Mouse (Mus musculus) embryonic fibroblast, embryonic 13.5 days (primary cell): ENCODE measurements around the gene Unc5b. TPM values are rescaled to one million over a fixed set of nuclear protein-coding genes. Genes with fewer than 3 reads are reported as not detected.

Source experiments
- H3K27ac ChIP-seq: 2 replicates; pipeline ENCODE4 v1.5.1; 2012; ENCODE audit warnings: low read length, control low read depth, inconsistent platforms; ENCODE audit not compliant: insufficient read depth
- H3K4me1 ChIP-seq: 2 replicates; pipeline ENCODE4 v1.6.1; 2011; ENCODE audit warnings: low read length; ENCODE audit not compliant: control insufficient read depth, insufficient read depth
- H3K4me3 ChIP-seq: 2 replicates; pipeline ENCODE4 v1.5.1; 2011; ENCODE audit warnings: mild to moderate bottlenecking, control low read depth, low read length; ENCODE audit not compliant: insufficient read depth
- CTCF ChIP-seq: IDR thresholded peaks from 2 replicates; pipeline ENCODE4 v1.5.1; 2011; ENCODE audit warnings: mild to moderate bottlenecking, control low read depth, low read length, moderate library complexity, borderline replicate concordance; ENCODE audit not compliant: insufficient read depth
- POLR2A ChIP-seq: IDR thresholded peaks from 2 replicates; pipeline ENCODE4 v1.6.1; 2011; ENCODE audit warnings: low read depth, mild to moderate bottlenecking, control low read depth, low read length, moderate library complexity
- polyA plus RNA-seq: library from polyadenylated mRNA; stranded (reverse); fragments of >200 nt; gene quantifications from 2 replicates; pipeline ENCODE4 v1.2.4, GENCODE M21; 2011; ENCODE audit warnings: low read depth; ENCODE audit not compliant: missing spikeins, insufficient read length

Gene Unc5b
- polyA plus RNA-seq, 1 experiment: 101 TPM

- no peak overlapping the region for H3K4me3 ChIP-seq
- H3K27ac ChIP-seq: peak overlapping the region; percentile 97
- H3K4me1 ChIP-seq: peaks cover 41% of the 10 kb centered on the region
- TF ChIP-seq POLR2A: peak; percentile 80
- TF ChIP-seq CTCF: no peak
Observed at GRCm38 (mm10) chr10:60814444-60815057, 16.8 kb downstream of the Unc5b start.

GRCm38 (mm10) chr10:60813606-60814005, 17.8 kb downstream of the Unc5b start:
- Histone ChIP-seq H3K4me3 (no peak overlapping the region), H3K4me1 (peaks cover 42% of the 10 kb centered on the region)

GRCm38 (mm10) chr10:60811792-60812525, 19.4 kb downstream of the Unc5b start:
- Histone ChIP-seq H3K4me1 (peaks cover 42% of the 10 kb centered on the region), H3K4me3 (no peak overlapping the region), H3K27ac (peak overlapping the region; percentile 43)
- TF ChIP-seq CTCF (no peak), POLR2A (no peak)

More at GRCm38 (mm10) chr10:60813606-60814005, 17.8 kb downstream of the Unc5b start:
- TF ChIP-seq POLR2A (0 out of 2 replicates have a peak, but pooled peaks have one; percentile 29), CTCF (no peak)
- H3K27ac ChIP-seq: peak overlapping the region; percentile 97

- Histone ChIP-seq H3K4me3 (no peak overlapping the region), H3K27ac (peak overlapping the region; percentile 84), H3K4me1 (peaks cover 44% of the 10 kb centered on the region)
- TF ChIP-seq CTCF (no peak), POLR2A (no peak)
Observed at GRCm38 (mm10) chr10:60808447-60808846, 22.9 kb downstream of the Unc5b start.

DNA sequence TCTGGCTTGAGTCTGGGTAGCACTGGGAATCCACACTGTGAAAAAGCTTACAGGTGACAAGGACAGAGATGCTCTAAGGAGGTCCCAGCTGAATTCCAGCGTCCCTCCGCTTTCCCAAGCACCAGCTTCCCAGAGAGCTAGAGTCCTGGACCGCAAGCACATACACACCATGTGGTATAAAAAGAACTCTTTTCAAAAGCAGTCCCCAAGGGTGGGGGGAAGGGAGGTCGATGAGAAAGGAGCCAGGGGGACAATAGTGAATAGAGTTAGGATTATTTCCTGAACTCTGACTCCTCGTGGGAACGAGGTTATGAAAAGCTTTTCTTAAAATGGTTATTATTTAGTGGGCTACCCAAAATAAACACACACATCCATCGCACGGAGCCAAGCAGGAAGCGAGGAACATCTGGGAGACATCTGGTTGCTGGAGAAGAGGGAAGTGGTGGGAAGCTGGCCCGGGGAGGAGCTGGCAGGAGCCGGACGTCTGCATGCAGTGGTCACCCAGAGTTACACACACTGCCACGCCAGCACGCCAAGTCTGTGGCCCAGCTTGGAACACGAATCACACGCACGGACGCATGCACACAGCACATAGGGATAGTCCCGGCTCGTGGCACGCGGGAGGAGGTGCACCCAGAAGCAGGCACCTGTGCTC, 23.7 kb downstream of the Unc5b start:
- H3K4me1 ChIP-seq: peaks cover 40% of the 10 kb centered on the region
- TF ChIP-seq POLR2A: peak; percentile 41
- no peak for TF ChIP-seq CTCF
- H3K27ac ChIP-seq: peak overlapping the region; percentile 84
- H3K4me3 ChIP-seq: no peak overlapping the region

GRCm38 (mm10) chr10:60806207-60806538, 25.2 kb downstream of the Unc5b start:
- peak overlapping the region; percentile 43; the same call in 1 of the 2 replicates for H3K27ac ChIP-seq
- no peak overlapping the region for H3K4me3 ChIP-seq
- peaks cover 31% of the 10 kb centered on the region for H3K4me1 ChIP-seq
- TF ChIP-seq POLR2A (no peak), CTCF (no peak)

- Histone ChIP-seq H3K4me1 (peaks cover 29% of the 10 kb centered on the region), H3K4me3 (no peak overlapping the region), H3K27ac (peak overlapping the region; percentile 43)
- TF ChIP-seq POLR2A: no peak
- TF ChIP-seq CTCF: no peak
Observed at GRCm38 (mm10) chr10:60805436-60806206, 25.8 kb downstream of the Unc5b start.

- Histone ChIP-seq H3K27ac (peak overlapping the region; percentile 43), H3K4me3 (no peak overlapping the region), H3K4me1 (peaks cover 29% of the 10 kb centered on the region)
- TF ChIP-seq POLR2A (no peak), CTCF (no peak)
Observed at GRCm38 (mm10) chr10:60804865-60805264, 26.5 kb downstream of the Unc5b start.

- peaks cover 31% of the 10 kb centered on the region for H3K4me1 ChIP-seq
- H3K4me3 ChIP-seq: no peak overlapping the region
- TF ChIP-seq CTCF: no peak
- TF ChIP-seq POLR2A: no peak
- H3K27ac ChIP-seq: no peak overlapping the region
Observed at GRCm38 (mm10) chr10:60803971-60804370, 27.4 kb downstream of the Unc5b start.
